Mouse (Mus musculus) Patski (cell line): ENCODE data around the gene Rnf20. TPM values are rescaled to one million over a fixed set of nuclear protein-coding genes. Genes with fewer than 3 reads are reported as not detected.
"Not testable (repeated sequence)": the region's sequence is repeated elsewhere in the genome, so short reads cannot be mapped to it uniquely, and the experiment has no call there.

Experiments used
- ATAC-seq: fragments of 100-300 bp; one replicate; pipeline ENCODE4 v1.8.0; 2021
- CTCF ChIA-PET: fragments of 350-600 bp; sonication (Branson Sonifier 250); formaldehyde crosslinking; loops from one replicate; lab custom pipeline; 2022; ENCODE audit warnings: inconsistent platforms; lab: Charles Lee
- POLR2A ChIA-PET: fragments of 350-600 bp; sonication (Branson Sonifier 250); formaldehyde crosslinking; loops from one replicate; lab custom pipeline; 2022; ENCODE audit warnings: antibody characterized with exemption, inconsistent platforms; lab: Charles Lee
- DNase-seq: peaks from one replicate; pipeline ENCODE4 v3.0.0-alpha.2; 2011; ENCODE audit warnings: low read depth, low spot score
- H3K27me3 ChIP-seq: fragments of 371-371 bp; one replicate; pipeline ENCODE4 v1.5.1; 2021
- CTCF ChIP-seq: fragments of 100-300 bp; IDR thresholded peaks from one replicate; pipeline ENCODE4 v1.5.1; 2021
- in situ Hi-C: fragments of 300-500 bp; cut with MboI; formaldehyde crosslinking; loops from 3 replicates; pipeline ENCODE4 v1.11.1; 2018; ENCODE audit warnings: low pct_unique_long_range_greater_than_20kb, mixed read lengths
- polyA plus RNA-seq: library from polyadenylated mRNA; unstranded; gene quantifications from one replicate; pipeline ENCODE4 v1.2.3, GENCODE M21; 2021

Gene Rnf20
- polyA plus RNA-seq, 1 experiment from 2014 or later, result 30.5 TPM

GRCm38 (mm10) chr4:49604616-49605015 is 27.2 kb upstream of the Rnf20 start:
- no peak for DNase-seq
- H3K27me3 ChIP-seq, result peaks cover 16% of the 10 kb centered on the region
- ChIA-PET CTCF (no interaction called here), POLR2A (no interaction called here)
- no peak for ATAC-seq
- TF ChIP-seq CTCF, result no peak
- in situ Hi-C loops, result no loop called here

- peaks cover 14% of the 10 kb centered on the region for H3K27me3 ChIP-seq
- in situ Hi-C loops, result no loop called here
- TF ChIP-seq CTCF, result no peak
- POLR2A ChIA-PET, result no interaction called here
- ATAC-seq, result no peak
- CTCF ChIA-PET, result no interaction called here
- DNase-seq, result no peak
Measured at GRCm38 (mm10) chr4:49605459-49605858, 26.3 kb upstream of the Rnf20 start.

- DNase-seq (no peak), ATAC-seq (no peak)
- TF ChIP-seq CTCF, result no peak
- ChIA-PET CTCF (no interaction called here), POLR2A (no interaction called here)
- H3K27me3 ChIP-seq, result peaks cover 11% of the 10 kb centered on the region
- in situ Hi-C loops, result no loop called here
Measured at GRCm38 (mm10) chr4:49616924-49617323, 14.9 kb upstream of the Rnf20 start.

GRCm38 (mm10) chr4:49619861-49620260 is 11.9 kb upstream of the Rnf20 start:
- CTCF ChIA-PET, in situ Hi-C loops, ATAC-seq, POLR2A ChIA-PET, DNase-seq: not testable (repeated sequence)
- peaks cover 21% of the 10 kb centered on the region for H3K27me3 ChIP-seq

GRCm38 (mm10) chr4:49622272-49622671 is 9.5 kb upstream of the Rnf20 start:
- CTCF ChIA-PET, result no interaction called here
- no peak for TF ChIP-seq CTCF
- DNase-seq, result no peak
- POLR2A ChIA-PET, result no interaction called here
- H3K27me3 ChIP-seq, result peaks cover 10% of the 10 kb centered on the region
- no peak for ATAC-seq
- in situ Hi-C loops, result no loop called here

- TF ChIP-seq CTCF, result no peak
- POLR2A ChIA-PET, result no interaction called here
- in situ Hi-C loops, result no loop called here
- DNase-seq (no peak), ATAC-seq (no peak)
- CTCF ChIA-PET, result interaction anchor here (1.3 to 1.5 kb wide), 2 partner anchors 50 to 57 kb away, joined by 3 to 4 read pairs; no protein-coding TSS in a partner anchor
- peaks cover 10% of the 10 kb centered on the region for H3K27me3 ChIP-seq
Measured at GRCm38 (mm10) chr4:49623916-49624315, 7.9 kb upstream of the Rnf20 start.

- ChIA-PET CTCF (interaction anchor here (1.4 kb wide), 1 partner anchor 58 kb away, joined by 4 read pairs; no protein-coding TSS in a partner anchor), POLR2A (interaction anchor here (0.6 kb wide), 1 partner anchor 967 kb away, joined by 4 read pairs; no protein-coding TSS in a partner anchor)
- not testable (repeated sequence) for ATAC-seq, DNase-seq
- in situ Hi-C loops, result loop anchor here (5.0 to 25.0 kb wide), 2 partner anchors 53 to 1163 kb away; partner anchors contain the start of gene Tex10
- H3K27me3 ChIP-seq, result peaks cover 10% of the 10 kb centered on the region
Measured at GRCm38 (mm10) chr4:49624969-49625368, 6.8 kb upstream of the Rnf20 start.

GRCm38 (mm10) chr4:49626973-49627372 is 4.8 kb upstream of the Rnf20 start:
- ChIA-PET POLR2A (no interaction called here), CTCF (interaction anchor here (0.7 to 3.2 kb wide), 10 partner anchors 10 to 159 kb away, joined by 3 to 32 read pairs (median 4); no protein-coding TSS in a partner anchor)
- TF ChIP-seq CTCF, result peak; percentile 41
- in situ Hi-C loops, result loop anchor here (5.0 to 25.0 kb wide), 2 partner anchors 55 to 1165 kb away; partner anchors contain the start of gene Tex10
- DNase-seq (peak; percentile 1), ATAC-seq (no peak)
- peaks cover 10% of the 10 kb centered on the region for H3K27me3 ChIP-seq

GRCm38 (mm10) chr4:49628941-49629340 is 2.9 kb upstream of the Rnf20 start:
- H3K27me3 ChIP-seq, result peaks cover 5% of the 10 kb centered on the region
- DNase-seq (no peak), ATAC-seq (no peak)
- TF ChIP-seq CTCF, result no peak
- CTCF ChIA-PET, result interaction anchor here (1.1 to 3.2 kb wide), 2 partner anchors 49 to 61 kb away, joined by 4 to 32 read pairs; no protein-coding TSS in a partner anchor
- POLR2A ChIA-PET, result no interaction called here
- in situ Hi-C loops, result loop anchor here (5.0 to 25.0 kb wide), 2 partner anchors 57 to 1167 kb away; partner anchors contain the start of gene Tex10

GRCm38 (mm10) chr4:49632139-49632481 is 304 bp downstream of the Rnf20 start:
- CTCF ChIA-PET, result interaction anchor here (1.4 kb wide), 1 partner anchor 65 kb away, joined by 3 read pairs; no protein-coding TSS in a partner anchor
- ATAC-seq, result peak; percentile 65
- in situ Hi-C loops, result loop anchor here (25.0 kb wide), 1 partner anchor 1170 kb away; the partner anchor contains the start of gene Tex10

GRCm38 (mm10) chr4:49637821-49638220 is 6.0 kb downstream of the Rnf20 start:
- in situ Hi-C loops, result loop anchor here (25.0 kb wide), 1 partner anchor 1176 kb away; the partner anchor contains the start of gene Tex10
- no peak for DNase-seq
- ATAC-seq, result no peak
- no peaks in the 10 kb centered on the region for H3K27me3 ChIP-seq
- ChIA-PET CTCF (interaction anchor here (2.4 kb wide), 1 partner anchor 10 kb away, joined by 10 read pairs; no protein-coding TSS in a partner anchor), POLR2A (no interaction called here)
- TF ChIP-seq CTCF, result no peak

More at GRCm38 (mm10) chr4:49632139-49632481, 304 bp downstream of the Rnf20 start:
- DNase-seq, result no peak
- POLR2A ChIA-PET, result no interaction called here
- no peaks in the 10 kb centered on the region for H3K27me3 ChIP-seq
- TF ChIP-seq CTCF, result no peak
